In the genomic region with DNA sequence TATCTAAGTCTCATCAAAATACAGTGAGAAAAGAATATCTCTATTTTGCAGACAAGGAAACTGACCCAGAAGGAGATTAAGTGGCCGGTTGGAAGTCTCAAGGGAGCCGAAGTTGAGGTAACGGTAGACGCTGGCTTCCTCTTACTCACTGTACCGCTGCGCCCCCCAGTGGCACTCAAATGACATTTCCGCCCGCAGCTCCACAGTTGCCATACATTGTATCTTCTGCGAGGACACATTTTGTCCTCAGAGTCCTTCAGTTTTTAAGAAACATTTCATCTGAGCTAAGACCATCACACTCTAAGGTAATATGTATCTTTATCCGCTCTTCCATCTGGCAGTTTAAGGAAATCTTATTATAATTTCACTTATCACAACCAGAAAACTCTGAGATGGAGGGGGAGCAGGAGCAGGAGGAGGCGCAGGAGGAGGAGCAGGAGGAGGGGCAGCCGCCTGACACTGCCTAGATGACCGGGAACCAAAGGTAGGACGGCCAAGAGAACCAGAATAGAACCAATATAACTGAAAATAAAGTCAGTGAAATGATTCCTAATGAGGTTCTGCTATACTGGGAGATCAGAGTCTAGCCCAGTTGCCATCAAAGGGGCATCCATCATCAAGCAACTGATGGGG, we compare ENCODE assay signal across 8 mouse cellular contexts. TPM values are rescaled to one million over a fixed set of nuclear protein-coding genes. Genes with fewer than 3 reads are reported as not detected.
A peak's percentile ranks its signal among the peaks of the same experiment; 100 is the strongest.
DNase-seq lines count a peak whose midpoint lies in the region; ATAC-seq and TF ChIP-seq lines count a peak whose summit lies in the region.

No protein-coding gene starts in this region.

- H3K79me2 ChIP-seq in MEL (ENCODE audit: control insufficient read depth, insufficient read depth, low read length, poor library complexity): no peaks in the 10 kb centered on the region

- H3K4me1 ChIP-seq in MEL (ENCODE audit: control insufficient read depth in 1 of 2, insufficient read depth in 2 of 2, low read length in 2 of 2): peaks cover 0 to 13% of the 10 kb centered on the region in 2 experiments; a peak in 2 of 4 replicates
- H3K4me1 ChIP-seq in forebrain, embryonic 14.5 days (ENCODE audit: control insufficient read depth, insufficient read depth, low read length): no peaks in the 10 kb centered on the region
- peaks cover 8% of the 10 kb centered on the region for H3K4me1 ChIP-seq in lung, embryonic 16.5 days (replicated peaks; ENCODE audit: control insufficient read depth, insufficient read depth, low read length)

- no peak for TF ChIP-seq EP300 in MEL (IDR thresholded peaks at IDR 0.05; ENCODE audit: low read depth in 1 of 2, low read length in 2 of 2)

- TF ChIP-seq CTCF in MEL (IDR thresholded peaks at IDR 0.05 in 2 of 3, conservative IDR thresholded peaks at IDR 0.05 in 1 of 3; ENCODE audit: control insufficient read depth in 1 of 3, insufficient read depth in 1 of 3, low read depth in 2 of 3, low read length in 3 of 3, poor library complexity in 1 of 3, severe bottlenecking in 1 of 3): peak; percentile 78 to 96 (median 92)

- WGBS in forebrain, embryonic 14.5 days: 5% methylated on average over 14 of the region's 14 CpGs
- 4% methylated on average over 14 of the region's 14 CpGs for WGBS in lung, embryonic 16.5 days

- H3K4me2 ChIP-seq in forebrain, embryonic 14.5 days (ENCODE audit: low read length): no peak overlapping the region
- H3K4me2 ChIP-seq in lung, embryonic 16.5 days (ENCODE audit: low read depth, low read length): no peak overlapping the region

- H3K9ac ChIP-seq in MEL (ENCODE audit: control insufficient read depth, low read depth, low read length, poor library complexity, severe bottlenecking): 0 out of 2 replicates have a peak overlapping the region, but pooled peaks have one; percentile 28
- no peak overlapping the region for H3K9ac ChIP-seq in forebrain, embryonic 14.5 days (ENCODE audit: low read length)
- no peak overlapping the region for H3K9ac ChIP-seq in lung, embryonic 16.5 days (ENCODE audit: low read length)

- H3K4me3 ChIP-seq in MEL (ENCODE audit: control insufficient read depth in 1 of 2, insufficient read depth in 1 of 2, low read depth in 2 of 2, low read length in 2 of 2): peak overlapping the region; percentile 11 to 48; a peak in 2 of 4 replicates
- no peak overlapping the region for H3K4me3 ChIP-seq in forebrain, embryonic 14.5 days (ENCODE audit: low read depth, low read length)
- no peak overlapping the region for H3K4me3 ChIP-seq in lung, embryonic 16.5 days (ENCODE audit: low read length)

- H3K36me3 ChIP-seq in MEL (ENCODE audit: control insufficient read depth in 1 of 2, insufficient read depth in 2 of 2, low read length in 2 of 2): peaks cover 0 to 5% of the 10 kb centered on the region in 2 experiments; a peak in 2 of 4 replicates
- H3K36me3 ChIP-seq in forebrain, embryonic 14.5 days (ENCODE audit: control insufficient read depth, insufficient read depth, low read length): no peaks in the 10 kb centered on the region
- H3K36me3 ChIP-seq in lung, embryonic 16.5 days (ENCODE audit: control insufficient read depth, insufficient read depth, low read length): no peaks in the 10 kb centered on the region

- peaks cover 3 to 5% of the 10 kb centered on the region in 2 experiments; a peak in 2 of 4 replicates for H3K27me3 ChIP-seq in MEL (ENCODE audit: control insufficient read depth in 1 of 2, insufficient read depth in 2 of 2, low read length in 2 of 2)
- H3K27me3 ChIP-seq in forebrain, embryonic 14.5 days (replicated peaks; ENCODE audit: control insufficient read depth, insufficient read depth, low read length): no peaks in the 10 kb centered on the region
- no peaks in the 10 kb centered on the region; the same call in 1 of the 2 replicates for H3K27me3 ChIP-seq in lung, embryonic 16.5 days (ENCODE audit: control insufficient read depth, insufficient read depth, low read depth, low read length)

- TF ChIP-seq RAD21 in MEL (IDR thresholded peaks at IDR 0.05; ENCODE audit: low read depth, low read length): peak; percentile 93

- TF ChIP-seq POLR2A in MEL (IDR thresholded peaks at IDR 0.05; ENCODE audit: control insufficient read depth in 1 of 2, insufficient read depth in 1 of 2, low read depth in 1 of 2, low read length in 2 of 2, poor library complexity in 1 of 2): no peak

- peak; percentile 90 for DNase-seq in MEL (ENCODE audit: low read depth, low spot score)
- DNase-seq in c-Kit-positive CD71-positive TER-119-positive erythroid progenitor cells, embryonic 14.5 days (ENCODE audit: low spot score): peak; percentile 66
- DNase-seq in forebrain, embryonic 14.5 days (ENCODE audit: low spot score): peak; percentile 86
- peak; percentile 46 for DNase-seq in heart, postnatal 25 days (ENCODE audit: low spot score)
- DNase-seq in layer of hippocampus, adult 8-10 months (ENCODE audit: low spot score in 2 of 2): peak; percentile 56 to 82
- peak; percentile 37 for DNase-seq in retina, adult 2 months (ENCODE audit: low read depth, low spot score)
- DNase-seq in thymus, postnatal 4 days: peak; percentile 89

- H3K9me3 ChIP-seq in MEL (replicated peaks; ENCODE audit: insufficient read depth, low read length): no peaks in the 10 kb centered on the region
- H3K9me3 ChIP-seq in forebrain, embryonic 14.5 days (replicated peaks; ENCODE audit: control insufficient read depth, low read length): no peaks in the 10 kb centered on the region
- H3K9me3 ChIP-seq in lung, embryonic 16.5 days (ENCODE audit: control insufficient read depth, low read length): no peaks in the 10 kb centered on the region

- intact Hi-C loops in heart, postnatal 25 days (cut with DNase I): loop anchor here (1.0 kb wide), 1 partner anchor 323 kb away; no protein-coding TSS in a partner anchor

- peak; percentile 23; the same call in 1 of the 2 replicates for ATAC-seq in forebrain, embryonic 14.5 days
- peak; percentile 71; the same call in 1 of the 2 replicates for ATAC-seq in lung, embryonic 16.5 days (ENCODE audit: low read depth)

- no peak overlapping the region for H3K27ac ChIP-seq in MEL (ENCODE audit: control insufficient read depth, low read depth, low read length)
- no peak overlapping the region for H3K27ac ChIP-seq in forebrain, embryonic 14.5 days (ENCODE audit: low read depth, low read length)
- no peak overlapping the region for H3K27ac ChIP-seq in lung, embryonic 16.5 days (ENCODE audit: low read length)

TF ChIP-seq in MEL, 35 proteins besides CTCF, POLR2A, EP300 and RAD21:
- TF ChIP-seq ZC3H11A (IDR thresholded peaks at IDR 0.05; ENCODE audit: low read depth, low read length) (peak; percentile 83), ELF1 (IDR thresholded peaks at IDR 0.05; ENCODE audit: low read depth, low read length) (0 out of 2 replicates have a peak, but pooled peaks have one; percentile 45), POLR2AphosphoS5 (IDR thresholded peaks at IDR 0.05; ENCODE audit: borderline replicate concordance, low read depth, low read length) (no peak), SIN3A (IDR thresholded peaks at IDR 0.05; ENCODE audit: low read length) (0 out of 2 replicates have a peak, but pooled peaks have one; percentile 22), NELFE (IDR thresholded peaks at IDR 0.05; ENCODE audit: low read depth, low read length) (no peak), MEF2A (IDR thresholded peaks at IDR 0.05; ENCODE audit: extremely low read depth, insufficient replicate concordance, low read depth, low read length, poor library complexity, severe bottlenecking) (no peak), SMC3 (IDR thresholded peaks at IDR 0.05; ENCODE audit: low read depth, low read length) (peak; percentile 87)

RNA-seq across cellular contexts. Expression of a gene that starts 19.3 kb away (rescaled TPM):
- total RNA-seq in MEL (2012; rRNA removed): 17.6 and 21.4 TPM in 2 replicates
- 10 to 100 TPM in 1 of 2 experiments, not detected in 1; 31.4 TPM for polyA plus RNA-seq in MEL (2012; ENCODE audit: insufficient read depth in 1 of 2, insufficient read length in 2 of 2, low read depth in 1 of 2, low replicate concordance in 2 of 2, missing spikeins in 1 of 2)
- 12.3 and 14.9 TPM in 2 replicates for polyA plus RNA-seq in forebrain, embryonic 14.5 days (2014; fragmentation: Nextera tagmentation; extraction: Ambion mirVana)
- 10 to 100 TPM; 11.9 to 13.1 TPM for total RNA-seq in heart, postnatal 25 days (2021)
- total RNA-seq in layer of hippocampus, adult 8-10 months (2022): 10 to 100 TPM; 21.8 to 25.8 (median 24.7) TPM
- 24.8 and 25.5 TPM in 2 replicates for polyA plus RNA-seq in lung, embryonic 16.5 days (2015; fragmentation: Nextera tagmentation; extraction: Ambion mirVana)

RNA-seq across cellular contexts. Expression of a gene that starts 31.2 kb away (rescaled TPM):
- not detected in 2 replicates for total RNA-seq in MEL (2012; rRNA removed)
- not detected for polyA plus RNA-seq in MEL (2012; ENCODE audit: insufficient read depth in 1 of 2, insufficient read length in 2 of 2, low read depth in 1 of 2, low replicate concordance in 2 of 2, missing spikeins in 1 of 2)
- polyA plus RNA-seq in forebrain, embryonic 14.5 days (2014; fragmentation: Nextera tagmentation; extraction: Ambion mirVana): 4.3 and 5.9 TPM in 2 replicates
- 1 to 10 TPM; 2.4 to 3.3 TPM for total RNA-seq in heart, postnatal 25 days (2021)
- 10 to 100 TPM; 42.2 to 55.3 (median 50.8) TPM for total RNA-seq in layer of hippocampus, adult 8-10 months (2022)
- 9.2 and 9.7 TPM in 2 replicates for polyA plus RNA-seq in lung, embryonic 16.5 days (2015; fragmentation: Nextera tagmentation; extraction: Ambion mirVana)

Comparison
In these comparisons a context has a peak if more than half of its experiments do, and no peak if none do; other contexts are left out.
1. DNase-seq: peak in every context shown above with its lines; median percentile 90 in MEL; 89 in thymus, postnatal 4 days; 86 in forebrain, embryonic 14.5 days; 69 in layer of hippocampus, adult 8-10 months; 66 in c-Kit-positive CD71-positive TER-119-positive erythroid progenitor cells, embryonic 14.5 days; 46 in heart, postnatal 25 days; 37 in retina, adult 2 months.
2. H3K4me3 ChIP-seq: peak in MEL (2 of 2); none in forebrain, embryonic 14.5 days (single experiment) and lung, embryonic 16.5 days (single experiment).
3. RNA of a gene that starts 31.2 kb away (total RNA-seq): 42.2 to 55.3 TPM in layer of hippocampus, adult 8-10 months; 2.4 to 3.3 TPM in heart, postnatal 25 days and not detected in MEL; every median in the first group is over 10 times any median in the second.